Mouse (Mus musculus) kidney, adult 2 months (tissue): ENCODE measurements around the gene Praf2.

Source experiments
- CTCF ChIP-seq: fragments of 200-500 bp; conservative IDR thresholded peaks from 2 replicates; pipeline ENCODE4 v1.5.1; 2011; ENCODE audit warnings: low read depth, mild to moderate bottlenecking, control low read depth, low read length, moderate library complexity, mixed read lengths; ENCODE audit not compliant: insufficient read depth, insufficient read length
- POLR2A ChIP-seq: fragments of 200-500 bp; IDR thresholded peaks from one replicate; pipeline ENCODE4 v1.6.1; 2011; ENCODE audit warnings: low read depth, low read length, control low read depth

- no peak for TF ChIP-seq CTCF
- no peak for TF ChIP-seq POLR2A
These were observed 2.4 kb upstream of the Praf2 start for GRCm38 (mm10) chrX:7725841-7726240.
